Mouse (Mus musculus) CH12.LX (cell line): ENCODE results near the gene Myo15b.

ENCODE experiments used
- BHLHE40 ChIP-seq: IDR thresholded peaks from 2 replicates; pipeline ENCODE4 v1.6.1; 2011; ENCODE audit warnings: mild to moderate bottlenecking, low read depth, low read length, improper control_type of control experiment
- CTCF ChIP-seq, 2 experiments: IDR thresholded peaks in 1 of 2; conservative IDR thresholded peaks in 1 of 2; 2 replicates each; pipeline ENCODE4 v1.5.1; 2011 to 2012; ENCODE audit warnings: low read depth in 2 of 2, low read length in 2 of 2, improper control_type of control experiment in 1 of 2, inconsistent platforms in 1 of 2, mild to moderate bottlenecking in 1 of 2, moderate library complexity in 1 of 2
- E2F4 ChIP-seq: IDR thresholded peaks from 2 replicates; pipeline ENCODE4 v1.6.1; 2011; ENCODE audit warnings: low read depth, low read length, improper control_type of control experiment; ENCODE audit not compliant: insufficient replicate concordance
- EP300 ChIP-seq: IDR thresholded peaks from 2 replicates; pipeline ENCODE4 v1.6.1; 2011; ENCODE audit warnings: low read length, improper control_type of control experiment
- JUND ChIP-seq: conservative IDR thresholded peaks from 2 replicates; pipeline ENCODE4 v1.6.1; 2011; ENCODE audit warnings: low read depth, low read length, improper control_type of control experiment
- MXI1 ChIP-seq: IDR thresholded peaks from 2 replicates; pipeline ENCODE4 v1.6.1; 2011; ENCODE audit warnings: mild to moderate bottlenecking, low read depth, low read length, improper control_type of control experiment
- MYC ChIP-seq: IDR thresholded peaks from 2 replicates; pipeline ENCODE4 v1.6.1; 2011; ENCODE audit warnings: low read depth, mild to moderate bottlenecking, improper control_type of control experiment, low read length
- SIN3A ChIP-seq: IDR thresholded peaks from 2 replicates; pipeline ENCODE4 v1.6.1; 2012; ENCODE audit warnings: low read length, improper control_type of control experiment, inconsistent platforms

DNA sequence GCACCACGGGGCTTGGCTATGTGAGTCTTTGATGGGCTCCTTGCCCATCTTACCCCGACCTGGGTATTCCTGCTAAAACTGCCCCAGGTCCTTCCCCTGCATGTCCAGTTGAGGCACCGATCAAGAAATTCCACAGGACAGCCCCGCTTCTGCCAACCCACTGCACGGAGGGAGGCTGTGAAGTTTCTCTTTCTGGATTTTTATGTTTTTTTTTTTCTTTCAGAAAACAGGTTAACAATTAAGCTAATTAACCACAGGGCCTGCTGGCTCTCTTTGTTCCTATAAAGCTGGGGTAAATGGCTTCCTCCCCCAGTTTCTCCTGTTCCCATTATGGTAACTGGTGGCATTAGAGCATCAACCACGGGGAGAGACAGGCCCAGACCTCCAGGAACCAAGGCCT is 24.2 kb upstream of the Myo15b start:
- TF ChIP-seq BHLHE40 = no peak
- no peak for TF ChIP-seq MXI1
- TF ChIP-seq JUND = no peak
- no peak for TF ChIP-seq CTCF (conservative IDR thresholded peaks at IDR 0.05 in 1 of 2, IDR thresholded peaks at IDR 0.05 in 1 of 2; ENCODE audit: low read depth in 2 of 2, low read length in 2 of 2)
- no peak for TF ChIP-seq SIN3A
- TF ChIP-seq EP300 = no peak
- no peak for TF ChIP-seq E2F4
- TF ChIP-seq MYC = no peak
